Mouse (Mus musculus): Measurements from ENCODE around the gene Crybg3.

- TF ChIP-seq EP300 (optimal IDR thresholded peaks at IDR 0.05) = no peak
- no peak for TF ChIP-seq CTCF (IDR thresholded peaks at IDR 0.05; ENCODE audit: low read depth)
Measured at GRCm38 (mm10) chr16:59566437-59566836, 34.3 kb downstream of the Crybg3 start.
